Mouse (Mus musculus) liver, embryonic 14.5 days (tissue): Measurements from ENCODE around the gene Bcor.

ENCODE experiments used
- CTCF ChIP-seq: IDR thresholded peaks from 2 replicates; pipeline ENCODE4 v1.5.1; 2016; ENCODE audit warnings: antibody characterized with exemption, low read depth, control low read depth
- EP300 ChIP-seq: IDR thresholded peaks from 2 replicates; pipeline ENCODE4 v1.6.1; 2016; ENCODE audit warnings: antibody characterized with exemption, low read depth

GRCm38 (mm10) chrX:12112166-12112565 lies 48.0 kb downstream of the Bcor start:
- no peak for TF ChIP-seq EP300
- TF ChIP-seq CTCF, result no peak
